Mouse (Mus musculus) ES-E14 (cell line): ENCODE data around the gene E4f1.

ENCODE experiments used
- HCFC1 ChIP-seq: IDR thresholded peaks from 2 replicates; pipeline ENCODE4 v1.6.1; 2012; ENCODE audit warnings: low read length, inconsistent platforms, borderline replicate concordance; ENCODE audit not compliant: insufficient read depth
- ZNF384 ChIP-seq: IDR thresholded peaks from 2 replicates; pipeline ENCODE4 v1.6.1; 2012; ENCODE audit warnings: low read depth, low read length, inconsistent platforms

- no peak for TF ChIP-seq HCFC1
- TF ChIP-seq ZNF384, result no peak
Observed at GRCm38 (mm10) chr17:24488186-24488661, 18.1 kb upstream of the E4f1 start, which contains the start of gene Caskin1.
